Mouse (Mus musculus): Measurements from ENCODE around the gene Ece1. TPM values are rescaled to one million over a fixed set of nuclear protein-coding genes. Genes with fewer than 3 reads are reported as not detected.
A peak's percentile ranks its signal among the peaks of the same experiment; 100 is the strongest.

The Ece1 gene
- polyA plus RNA-seq, 2 experiments = 11.4 to 15.9 TPM

DNA sequence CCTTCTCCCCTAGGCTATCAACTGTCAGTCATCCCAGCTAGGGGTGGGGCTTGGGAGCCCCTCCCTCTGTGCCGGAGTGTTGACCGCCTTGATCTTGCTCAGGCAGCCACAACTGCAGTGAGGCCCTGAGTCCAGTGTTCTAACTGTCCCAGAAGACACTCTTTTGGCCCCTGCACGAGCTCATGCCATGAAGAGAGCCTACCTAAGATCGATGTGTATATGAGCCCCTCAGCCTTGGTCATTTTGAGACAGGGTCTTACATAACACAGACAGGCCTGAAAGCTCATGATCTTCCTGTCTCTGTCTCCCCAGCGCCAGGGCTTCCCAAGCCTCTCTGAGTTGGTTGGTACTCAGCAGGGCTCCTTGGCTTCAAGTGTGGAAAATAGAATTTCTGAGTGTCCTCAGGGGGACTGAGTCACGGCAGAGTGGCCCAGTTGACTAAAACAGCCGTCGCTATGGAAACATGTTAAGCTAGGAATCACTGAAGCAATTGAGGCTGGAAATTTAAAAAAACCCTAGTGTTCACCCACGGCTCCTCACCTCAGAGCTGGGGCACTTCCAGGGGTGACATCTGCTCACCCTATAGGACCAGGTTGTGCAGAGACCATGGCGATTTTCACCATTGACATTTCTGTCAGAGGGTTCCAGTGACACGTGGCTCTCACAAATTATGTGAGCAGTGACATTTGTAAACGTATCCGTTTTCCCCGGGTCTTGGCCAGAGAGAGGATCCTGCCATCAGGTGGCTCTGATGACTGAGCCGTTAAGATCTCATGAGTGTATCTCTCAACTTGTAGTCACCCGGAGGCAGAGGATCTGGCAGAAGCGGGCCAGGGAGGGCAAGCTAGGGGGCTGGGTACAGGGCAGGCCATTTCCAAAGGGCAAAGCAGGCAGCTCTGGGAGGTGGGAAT is 80.1 kb downstream of the Ece1 start:
- peaks cover 0 to 3% of the 10 kb centered on the region in 2 experiments; a peak in 1 of 4 replicates for H3K4me1 ChIP-seq (replicated peaks; ENCODE audit: control insufficient read depth in 2 of 2, insufficient read depth in 2 of 2, low read length in 1 of 2)
- H3K9ac ChIP-seq (replicated peaks) = no peak overlapping the region
- no peak for ATAC-seq (ENCODE audit: insufficient read depth)
- H3K4me2 ChIP-seq (ENCODE audit: low read depth) = no peak overlapping the region
- DNase-seq (ENCODE audit: low read depth in 3 of 3, low spot score in 3 of 3) = no peak
- TF ChIP-seq CTCF (IDR thresholded peaks at IDR 0.05; ENCODE audit: low read depth) = no peak
- TF ChIP-seq EP300 (IDR thresholded peaks at IDR 0.05; ENCODE audit: low read depth) = no peak
- no peak overlapping the region for H3K27ac ChIP-seq
- H3K36me3 ChIP-seq (replicated peaks; ENCODE audit: control insufficient read depth, insufficient read depth, low read depth) = no peaks in the 10 kb centered on the region; the same call in none of the 2 replicates
- 72% methylated on average over 17 of the region's 17 CpGs for WGBS (ENCODE audit: insufficient replicate concordance)
- H3K9me3 ChIP-seq (ENCODE audit: control insufficient read depth, low read length) = no peaks in the 10 kb centered on the region
- no peak overlapping the region for H3K4me3 ChIP-seq (ENCODE audit: insufficient read depth in 1 of 2, low read depth in 2 of 2, low read length in 2 of 2)
- no peaks in the 10 kb centered on the region for H3K27me3 ChIP-seq (ENCODE audit: control insufficient read depth, insufficient read depth, low read length)

DNA sequence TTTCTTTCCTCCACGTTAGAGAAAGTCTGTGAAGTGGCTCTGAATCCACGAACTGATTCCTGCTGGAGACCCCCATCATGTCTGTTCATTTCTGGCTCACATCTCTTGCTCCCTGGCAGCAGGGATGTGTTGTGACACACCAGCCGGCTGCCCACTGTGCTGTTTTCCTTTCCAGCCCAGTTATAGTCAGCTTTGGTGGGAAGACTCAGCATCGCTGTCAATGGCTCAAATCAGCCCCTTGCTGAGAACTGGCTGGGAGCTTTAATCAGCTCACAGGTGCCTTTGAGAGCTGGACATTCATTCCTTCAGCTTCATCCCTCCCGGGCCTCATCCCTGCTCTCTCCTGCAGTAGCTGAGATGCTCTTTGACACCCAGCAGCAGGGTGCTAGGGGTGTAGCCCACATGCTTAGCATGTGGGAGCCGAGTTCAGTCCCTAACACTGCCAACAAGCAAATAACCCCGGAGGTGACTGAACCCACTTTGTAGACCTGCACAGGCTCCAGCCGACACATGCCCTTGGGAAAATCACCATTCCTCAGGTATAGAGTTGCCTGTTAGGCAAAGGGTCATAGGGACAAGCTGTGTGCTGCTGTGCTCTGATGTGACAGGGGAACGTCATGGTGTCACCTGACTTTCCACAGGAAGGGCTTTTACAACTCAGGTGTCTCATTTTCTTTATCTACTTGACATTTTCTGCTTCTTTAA is 80.9 kb downstream of the Ece1 start:
- Histone ChIP-seq H3K27ac (no peak overlapping the region), H3K4me2 (ENCODE audit: low read depth) (no peak overlapping the region), H3K4me3 (ENCODE audit: insufficient read depth in 1 of 2, low read depth in 2 of 2, low read length in 2 of 2) (no peak overlapping the region), H3K36me3 (replicated peaks; ENCODE audit: control insufficient read depth, insufficient read depth, low read depth) (no peaks in the 10 kb centered on the region; the same call in none of the 2 replicates), H3K4me1 (replicated peaks; ENCODE audit: control insufficient read depth in 2 of 2, insufficient read depth in 2 of 2, low read length in 1 of 2) (peaks cover 0 to 3% of the 10 kb centered on the region in 2 experiments; a peak in 1 of 4 replicates), H3K9me3 (ENCODE audit: control insufficient read depth, low read length) (no peaks in the 10 kb centered on the region), H3K27me3 (ENCODE audit: control insufficient read depth, insufficient read depth, low read length) (no peaks in the 10 kb centered on the region), H3K9ac (replicated peaks) (no peak overlapping the region)
- ATAC-seq (ENCODE audit: insufficient read depth) (no peak), DNase-seq (ENCODE audit: low read depth in 3 of 3, low spot score in 3 of 3) (no peak)
- no peak for TF ChIP-seq EP300 (IDR thresholded peaks at IDR 0.05; ENCODE audit: low read depth)
- TF ChIP-seq CTCF (IDR thresholded peaks at IDR 0.05; ENCODE audit: low read depth) = no peak
- 74% methylated on average over 9 of the region's 9 CpGs for WGBS (ENCODE audit: insufficient replicate concordance)

DNA sequence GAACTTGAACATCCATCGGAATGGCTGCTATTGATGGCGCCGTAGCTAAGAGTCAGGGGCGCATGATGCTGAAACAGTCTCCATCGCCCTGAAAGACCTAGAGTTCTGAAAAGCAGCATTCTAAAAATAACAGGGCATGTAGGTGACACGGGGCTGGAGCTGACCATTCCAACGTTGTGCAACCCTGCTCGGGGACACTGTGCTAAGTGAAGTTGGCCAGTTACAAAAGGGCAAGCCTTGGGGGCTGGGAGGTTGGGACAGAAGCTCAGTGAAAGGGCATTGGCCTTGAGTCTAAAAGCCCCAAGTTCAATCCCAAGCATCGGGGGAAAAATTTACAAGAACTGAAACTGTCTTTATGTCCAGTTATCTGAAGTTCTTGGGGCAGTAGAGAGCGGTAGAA is 81.5 kb downstream of the Ece1 start:
- H3K27me3 ChIP-seq (ENCODE audit: control insufficient read depth, insufficient read depth, low read length) = no peaks in the 10 kb centered on the region
- ATAC-seq (ENCODE audit: insufficient read depth) (peak; percentile 44), DNase-seq (ENCODE audit: low read depth in 3 of 3, low spot score in 3 of 3) (peak in 1 of 3 experiments; percentile 35)
- WGBS (ENCODE audit: insufficient replicate concordance) = 66% methylated on average over 10 of the region's 10 CpGs
- H3K36me3 ChIP-seq (replicated peaks; ENCODE audit: control insufficient read depth, insufficient read depth, low read depth) = no peaks in the 10 kb centered on the region; the same call in none of the 2 replicates
- H3K4me1 ChIP-seq (replicated peaks; ENCODE audit: control insufficient read depth in 2 of 2, insufficient read depth in 2 of 2, low read length in 1 of 2) = peaks cover 0 to 3% of the 10 kb centered on the region in 2 experiments; a peak in 1 of 4 replicates
- no peak overlapping the region for H3K27ac ChIP-seq
- no peaks in the 10 kb centered on the region for H3K9me3 ChIP-seq (ENCODE audit: control insufficient read depth, low read length)
- no peak for TF ChIP-seq EP300 (IDR thresholded peaks at IDR 0.05; ENCODE audit: low read depth)
- no peak for TF ChIP-seq CTCF (IDR thresholded peaks at IDR 0.05; ENCODE audit: low read depth)
- H3K4me3 ChIP-seq (ENCODE audit: insufficient read depth in 1 of 2, low read depth in 2 of 2, low read length in 2 of 2) = no peak overlapping the region
- H3K4me2 ChIP-seq (ENCODE audit: low read depth) = no peak overlapping the region
- no peak overlapping the region for H3K9ac ChIP-seq (replicated peaks)

DNA sequence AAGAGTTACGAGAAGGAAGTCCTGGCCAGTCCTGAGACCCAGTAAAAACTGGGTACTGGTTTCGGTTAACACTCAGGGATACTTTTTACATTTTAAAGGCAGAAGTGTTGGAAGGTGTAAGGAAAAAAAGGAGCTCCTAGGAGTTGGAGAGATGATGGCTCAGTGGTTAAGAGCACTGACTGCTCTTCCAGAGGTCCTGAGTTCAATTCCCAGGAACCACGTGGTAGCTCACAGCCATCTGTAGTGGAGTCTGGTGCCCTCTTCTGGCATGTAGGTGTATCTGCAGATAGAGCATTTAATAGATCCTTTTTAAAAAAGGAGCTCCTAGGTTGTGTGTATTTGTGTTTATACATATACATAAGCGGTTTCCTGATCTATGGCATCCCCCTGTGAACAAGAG is 83.3 kb downstream of the Ece1 start:
- H3K27ac ChIP-seq = no peak overlapping the region
- DNase-seq (ENCODE audit: low read depth in 3 of 3, low spot score in 3 of 3) = no peak
- 57% methylated on average over 4 of the region's 4 CpGs for WGBS (ENCODE audit: insufficient replicate concordance)
- H3K4me2 ChIP-seq (ENCODE audit: low read depth) = no peak overlapping the region
- no peak for ATAC-seq (ENCODE audit: insufficient read depth)
- no peaks in the 10 kb centered on the region; the same call in 1 of the 2 replicates for H3K36me3 ChIP-seq (replicated peaks; ENCODE audit: control insufficient read depth, insufficient read depth, low read depth)
- H3K4me1 ChIP-seq (replicated peaks; ENCODE audit: control insufficient read depth in 2 of 2, insufficient read depth in 2 of 2, low read length in 1 of 2) = peaks cover 0 to 3% of the 10 kb centered on the region in 2 experiments; a peak in 1 of 4 replicates
- H3K9me3 ChIP-seq (ENCODE audit: control insufficient read depth, low read length) = no peaks in the 10 kb centered on the region
- no peak overlapping the region for H3K9ac ChIP-seq (replicated peaks)
- no peak overlapping the region for H3K4me3 ChIP-seq (ENCODE audit: insufficient read depth in 1 of 2, low read depth in 2 of 2, low read length in 2 of 2)
- TF ChIP-seq CTCF (IDR thresholded peaks at IDR 0.05; ENCODE audit: low read depth) (peak; percentile 80), EP300 (IDR thresholded peaks at IDR 0.05; ENCODE audit: low read depth) (no peak)
- H3K27me3 ChIP-seq (ENCODE audit: control insufficient read depth, insufficient read depth, low read length) = no peaks in the 10 kb centered on the region

DNA sequence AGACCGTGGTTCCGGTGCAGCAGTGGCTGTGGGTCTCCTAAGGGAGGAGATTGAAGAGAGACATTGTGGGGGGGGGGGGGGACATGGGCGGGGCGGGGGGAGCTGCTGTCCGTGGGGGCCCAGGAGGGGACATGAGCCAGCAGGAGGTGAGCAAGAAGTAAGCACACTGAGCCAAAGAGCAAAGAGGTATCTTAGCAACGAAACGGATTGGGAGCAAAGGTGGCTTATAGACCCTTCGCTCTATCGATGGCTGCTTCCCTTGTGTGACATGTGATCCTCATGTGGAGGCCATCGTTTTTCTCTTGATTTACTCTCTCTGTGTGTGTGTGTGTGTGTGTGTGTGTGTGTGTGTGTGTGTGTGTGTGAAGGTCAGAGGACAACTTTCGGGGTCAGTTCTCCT is 84.4 kb downstream of the Ece1 start:
- H3K4me2 ChIP-seq (ENCODE audit: low read depth) = no peak overlapping the region
- 72% methylated on average over 9 of the region's 11 CpGs for WGBS (ENCODE audit: insufficient replicate concordance)
- H3K27ac ChIP-seq = no peak overlapping the region
- no peak overlapping the region for H3K4me3 ChIP-seq (ENCODE audit: insufficient read depth in 1 of 2, low read depth in 2 of 2, low read length in 2 of 2)
- no peak for DNase-seq (ENCODE audit: low read depth in 3 of 3, low spot score in 3 of 3)
- H3K9ac ChIP-seq (replicated peaks) = no peak overlapping the region
- H3K4me1 ChIP-seq (replicated peaks; ENCODE audit: control insufficient read depth in 2 of 2, insufficient read depth in 2 of 2, low read length in 1 of 2) = peaks cover 0 to 3% of the 10 kb centered on the region in 2 experiments; a peak in 1 of 4 replicates
- no peaks in the 10 kb centered on the region; the same call in 1 of the 2 replicates for H3K36me3 ChIP-seq (replicated peaks; ENCODE audit: control insufficient read depth, insufficient read depth, low read depth)
- no peaks in the 10 kb centered on the region for H3K27me3 ChIP-seq (ENCODE audit: control insufficient read depth, insufficient read depth, low read length)
- TF ChIP-seq CTCF (IDR thresholded peaks at IDR 0.05; ENCODE audit: low read depth) (no peak), EP300 (IDR thresholded peaks at IDR 0.05; ENCODE audit: low read depth) (no peak)
- no peaks in the 10 kb centered on the region for H3K9me3 ChIP-seq (ENCODE audit: control insufficient read depth, low read length)
- ATAC-seq (ENCODE audit: insufficient read depth) = no peak
